Mouse (Mus musculus): ENCODE results near the gene Gm43638. TPM values are rescaled to one million over a fixed set of nuclear protein-coding genes. Genes with fewer than 3 reads are reported as not detected.
A peak's percentile ranks its signal among the peaks of the same experiment; 100 is the strongest.
"Not testable (repeated sequence)": the region's sequence is repeated elsewhere in the genome, so short reads cannot be mapped to it uniquely, and the experiment has no call there.

Gm43638 gene
- polyA plus RNA-seq, 1 experiment from 2014 or later: not detected

DNA sequence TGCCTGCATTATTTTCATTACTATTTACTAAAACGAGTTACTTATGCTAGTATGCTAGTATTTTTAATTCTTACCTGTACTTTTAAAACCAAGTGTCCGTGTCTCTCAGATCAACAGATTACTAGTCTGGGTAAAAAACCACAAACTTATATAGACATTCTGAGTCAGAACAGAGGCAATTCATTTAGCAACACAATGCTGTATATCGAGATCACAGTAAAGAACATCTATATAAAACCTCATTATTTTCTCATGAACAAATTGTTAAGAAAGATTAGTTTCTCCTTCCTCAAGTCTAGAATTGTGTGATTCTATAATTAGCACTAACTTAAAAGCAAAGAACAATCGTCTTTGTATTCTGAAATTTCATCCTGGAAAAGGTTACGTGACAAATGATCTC lies 4.4 kb downstream of the Gm43638 start, which contains the start of gene Ugt2a2:
Gene Ugt2a2, minus strand, starts transcription at position 101 of the 400 bp plus-strand sequence.
- ATAC-seq (ENCODE audit: low FRiP score) (no peak), DNase-seq (ENCODE audit: low spot score) (no peak)
- Histone ChIP-seq H3K9me3 (ENCODE audit: control insufficient read depth, low read length) (no peaks in the 10 kb centered on the region), H3K4me3 (replicated peaks; ENCODE audit: low read length) (no peak within 1 kb of the TSS), H3K4me2 (replicated peaks) (no peak within 1 kb of the TSS), H3K36me3 (replicated peaks; ENCODE audit: control insufficient read depth, insufficient read depth) (no peaks in the 10 kb centered on the region), H3K27ac (no peak within 1 kb of the TSS), H3K4me1 (replicated peaks; ENCODE audit: control insufficient read depth, insufficient read depth, low read length) (no peaks in the 10 kb centered on the region), H3K27me3 (ENCODE audit: control insufficient read depth, insufficient read depth, low read length) (no peaks in the 10 kb centered on the region), H3K9ac (no peak within 1 kb of the TSS)
- WGBS: 84% methylated on average over 5 of the region's 5 CpGs

DNA sequence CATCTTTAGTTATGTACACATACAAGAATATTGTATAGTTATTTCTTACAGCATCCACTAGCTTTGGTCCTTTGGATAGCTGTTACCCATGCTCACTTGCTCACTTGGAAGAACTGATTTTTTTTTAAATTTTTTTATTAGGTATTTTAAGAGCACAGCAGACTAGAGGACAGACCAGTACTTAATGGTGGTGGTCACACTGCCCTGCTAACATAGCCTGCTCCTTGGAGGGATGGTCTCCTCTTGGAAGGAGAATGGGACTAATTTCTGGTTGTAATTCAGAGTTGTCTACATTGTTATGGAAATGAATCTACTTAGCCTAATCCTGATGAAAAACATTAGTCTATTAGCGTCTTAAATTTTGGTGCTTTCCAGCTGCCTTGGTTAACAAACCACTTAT lies 27.8 kb downstream of the Gm43638 start:
- Histone ChIP-seq H3K27me3 (ENCODE audit: control insufficient read depth, insufficient read depth, low read length) (no peaks in the 10 kb centered on the region), H3K27ac (no peak overlapping the region), H3K4me3 (replicated peaks; ENCODE audit: low read length) (no peak overlapping the region), H3K36me3 (replicated peaks; ENCODE audit: control insufficient read depth, insufficient read depth) (no peaks in the 10 kb centered on the region), H3K9me3 (ENCODE audit: control insufficient read depth, low read length) (no peaks in the 10 kb centered on the region), H3K4me2 (replicated peaks) (no peak overlapping the region), H3K4me1 (replicated peaks; ENCODE audit: control insufficient read depth, insufficient read depth, low read length) (no peaks in the 10 kb centered on the region), H3K9ac (no peak overlapping the region)
- WGBS: 36% methylated on average over 1 of the region's 1 CpGs
- ATAC-seq (ENCODE audit: low FRiP score) (no peak), DNase-seq (ENCODE audit: low spot score) (no peak)

DNA sequence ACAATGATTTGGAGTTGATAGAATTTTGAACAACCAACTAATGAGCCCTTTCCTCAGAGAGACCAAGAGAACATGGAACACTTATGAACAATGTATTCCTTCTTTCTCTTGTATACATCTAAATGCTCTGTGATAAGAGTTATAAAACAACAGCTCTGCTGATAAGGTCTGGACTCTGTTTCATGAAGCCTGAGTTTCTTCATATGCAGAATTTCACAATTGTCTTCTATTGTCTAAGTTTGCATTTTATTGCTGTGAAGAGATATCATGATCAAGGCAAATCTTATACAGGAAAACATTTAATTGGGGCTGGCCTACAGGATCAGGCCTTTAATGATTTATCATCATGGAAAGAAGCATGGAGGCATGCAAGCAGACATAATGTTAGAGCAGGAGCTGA lies 28.9 kb downstream of the Gm43638 start:
- no peaks in the 10 kb centered on the region for H3K27me3 ChIP-seq (ENCODE audit: control insufficient read depth, insufficient read depth, low read length)
- H3K36me3 ChIP-seq (replicated peaks; ENCODE audit: control insufficient read depth, insufficient read depth): no peaks in the 10 kb centered on the region
- ATAC-seq (ENCODE audit: low FRiP score) (no peak), DNase-seq (ENCODE audit: low spot score) (no peak)
- no peak overlapping the region for H3K4me3 ChIP-seq (replicated peaks; ENCODE audit: low read length)
- H3K9me3 ChIP-seq (ENCODE audit: control insufficient read depth, low read length): no peaks in the 10 kb centered on the region
- H3K27ac ChIP-seq: no peak overlapping the region
- no peak overlapping the region for H3K4me2 ChIP-seq (replicated peaks)
- H3K4me1 ChIP-seq (replicated peaks; ENCODE audit: control insufficient read depth, insufficient read depth, low read length): no peaks in the 10 kb centered on the region
- no peak overlapping the region for H3K9ac ChIP-seq

DNA sequence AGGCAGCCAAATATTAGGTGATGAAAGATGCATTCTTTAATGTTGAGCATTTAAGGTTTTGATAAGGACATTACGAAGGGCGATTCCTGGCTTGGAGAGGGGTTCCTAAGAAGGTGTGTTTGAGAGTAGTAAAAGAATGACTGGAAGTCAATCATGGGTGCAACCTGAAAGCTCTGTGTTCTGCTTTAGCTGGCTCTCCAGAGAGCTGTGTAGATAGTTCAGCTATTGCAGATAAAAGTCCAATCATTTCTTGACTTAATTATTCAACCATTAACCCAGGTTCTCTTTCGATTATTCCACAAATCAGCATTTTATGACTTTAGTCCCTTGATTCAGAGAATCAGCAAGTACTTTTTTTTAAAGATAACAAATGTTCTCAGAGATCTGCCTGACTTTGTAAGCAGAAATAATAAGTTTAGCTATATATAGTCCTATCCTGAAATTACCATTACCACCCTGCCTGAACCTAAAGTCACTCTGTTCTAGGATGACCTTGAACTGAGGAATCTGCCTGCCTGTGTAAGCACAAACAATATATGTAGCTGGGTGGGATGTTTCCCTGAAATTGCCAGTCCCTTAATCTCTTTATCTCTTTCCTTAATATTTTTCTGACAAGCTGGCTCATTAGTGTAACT lies 30.3 kb downstream of the Gm43638 start:
- Histone ChIP-seq H3K27me3 (ENCODE audit: control insufficient read depth, insufficient read depth, low read length) (no peaks in the 10 kb centered on the region), H3K36me3 (replicated peaks; ENCODE audit: control insufficient read depth, insufficient read depth) (no peaks in the 10 kb centered on the region), H3K9ac (no peak overlapping the region), H3K4me1 (replicated peaks; ENCODE audit: control insufficient read depth, insufficient read depth, low read length) (no peaks in the 10 kb centered on the region), H3K4me3 (replicated peaks; ENCODE audit: low read length) (no peak overlapping the region), H3K27ac (no peak overlapping the region), H3K4me2 (replicated peaks) (no peak overlapping the region), H3K9me3 (ENCODE audit: control insufficient read depth, low read length) (no peaks in the 10 kb centered on the region)
- DNase-seq (ENCODE audit: low spot score): no peak
- 93% methylated on average over 3 of the region's 3 CpGs for WGBS
- ATAC-seq (ENCODE audit: low FRiP score): no peak

DNA sequence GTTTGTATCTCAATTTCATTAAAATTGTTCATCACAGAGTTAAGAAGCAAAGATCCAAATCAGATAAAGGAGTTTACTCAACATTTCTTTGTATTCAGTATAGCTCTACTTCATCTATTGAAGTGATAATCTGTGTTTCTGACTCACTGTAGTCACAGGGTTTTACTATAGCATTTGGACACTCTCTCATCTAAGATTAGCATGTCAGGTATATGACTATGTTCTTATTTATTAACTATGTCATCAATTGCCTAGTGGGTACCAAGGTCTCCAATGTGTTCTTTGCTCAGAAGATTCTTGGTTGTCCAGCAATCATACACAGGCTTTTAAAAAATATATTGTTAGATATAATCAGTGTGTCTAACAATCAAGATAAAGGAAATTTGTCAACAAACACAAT lies 31.1 kb downstream of the Gm43638 start:
- Histone ChIP-seq H3K27ac (no peak overlapping the region), H3K9ac (no peak overlapping the region), H3K4me3 (replicated peaks; ENCODE audit: low read length) (no peak overlapping the region), H3K27me3 (ENCODE audit: control insufficient read depth, insufficient read depth, low read length) (no peaks in the 10 kb centered on the region), H3K36me3 (replicated peaks; ENCODE audit: control insufficient read depth, insufficient read depth) (no peaks in the 10 kb centered on the region), H3K4me1 (replicated peaks; ENCODE audit: control insufficient read depth, insufficient read depth, low read length) (no peaks in the 10 kb centered on the region), H3K4me2 (replicated peaks) (no peak overlapping the region), H3K9me3 (ENCODE audit: control insufficient read depth, low read length) (no peaks in the 10 kb centered on the region)
- DNase-seq (ENCODE audit: low spot score): no peak
- ATAC-seq (ENCODE audit: low FRiP score): no peak

DNA sequence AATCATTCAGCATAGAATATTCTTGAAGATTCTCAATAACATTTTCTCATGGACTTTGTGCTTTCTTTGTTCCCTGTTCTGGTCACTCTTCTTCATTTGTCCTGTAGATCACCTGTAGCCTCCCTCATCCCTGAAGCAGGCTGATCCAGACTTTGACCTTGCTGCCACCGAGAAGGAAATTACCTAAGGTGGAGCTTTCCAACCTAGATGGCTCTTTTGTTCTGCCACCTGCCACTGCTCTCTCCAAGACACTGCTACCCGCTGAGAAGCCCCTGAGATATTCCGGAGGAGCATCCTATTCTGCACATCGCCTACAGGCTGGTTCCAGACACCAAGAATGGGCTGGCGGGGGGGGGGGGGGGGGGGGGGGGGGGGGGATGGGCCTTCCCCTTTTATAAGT lies 34.1 kb downstream of the Gm43638 start:
- H3K9me3 ChIP-seq (ENCODE audit: control insufficient read depth, low read length); H3K27me3 ChIP-seq (ENCODE audit: control insufficient read depth, insufficient read depth, low read length); ATAC-seq (ENCODE audit: low FRiP score); H3K36me3 ChIP-seq (replicated peaks; ENCODE audit: control insufficient read depth, insufficient read depth); DNase-seq (ENCODE audit: low spot score); H3K9ac ChIP-seq; H3K27ac ChIP-seq; H3K4me1 ChIP-seq (replicated peaks; ENCODE audit: control insufficient read depth, insufficient read depth, low read length); H3K4me3 ChIP-seq (replicated peaks; ENCODE audit: low read length); H3K4me2 ChIP-seq (replicated peaks): not testable (repeated sequence)
- WGBS: 81% methylated on average over 4 of the region's 5 CpGs

DNA sequence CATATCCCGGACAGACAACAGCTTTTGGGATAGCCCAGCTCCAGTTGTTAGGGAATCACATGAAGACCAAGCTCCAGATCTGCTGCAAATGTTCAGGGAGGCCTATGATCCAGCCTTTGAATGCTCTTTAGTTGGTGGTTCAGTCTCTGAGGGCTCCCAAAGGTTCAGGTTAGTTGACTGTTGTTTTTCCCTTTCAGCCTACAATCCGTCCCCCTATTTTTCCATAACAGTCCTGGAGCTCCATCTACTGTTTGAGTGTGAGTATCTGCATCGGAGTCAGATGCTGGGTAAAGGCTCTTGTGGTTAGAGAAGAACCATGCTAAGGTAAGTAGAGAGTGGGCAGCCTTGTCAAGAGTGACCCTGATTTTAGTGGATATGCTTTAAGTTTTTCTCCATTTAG lies 50.3 kb downstream of the Gm43638 start:
- ATAC-seq (ENCODE audit: low FRiP score) (no peak), DNase-seq (ENCODE audit: low spot score) (peak; percentile 55)
- no peak overlapping the region for H3K9ac ChIP-seq
- H3K4me1 ChIP-seq (replicated peaks; ENCODE audit: control insufficient read depth, insufficient read depth, low read length): no peaks in the 10 kb centered on the region
- H3K4me3 ChIP-seq (replicated peaks; ENCODE audit: low read length): no peak overlapping the region
- H3K27me3 ChIP-seq (ENCODE audit: control insufficient read depth, insufficient read depth, low read length): no peaks in the 10 kb centered on the region
- H3K27ac ChIP-seq: no peak overlapping the region
- 43% methylated on average over 3 of the region's 3 CpGs for WGBS
- H3K9me3 ChIP-seq (ENCODE audit: control insufficient read depth, low read length): no peaks in the 10 kb centered on the region
- H3K36me3 ChIP-seq (replicated peaks; ENCODE audit: control insufficient read depth, insufficient read depth): no peaks in the 10 kb centered on the region
- H3K4me2 ChIP-seq (replicated peaks): no peak overlapping the region

DNA sequence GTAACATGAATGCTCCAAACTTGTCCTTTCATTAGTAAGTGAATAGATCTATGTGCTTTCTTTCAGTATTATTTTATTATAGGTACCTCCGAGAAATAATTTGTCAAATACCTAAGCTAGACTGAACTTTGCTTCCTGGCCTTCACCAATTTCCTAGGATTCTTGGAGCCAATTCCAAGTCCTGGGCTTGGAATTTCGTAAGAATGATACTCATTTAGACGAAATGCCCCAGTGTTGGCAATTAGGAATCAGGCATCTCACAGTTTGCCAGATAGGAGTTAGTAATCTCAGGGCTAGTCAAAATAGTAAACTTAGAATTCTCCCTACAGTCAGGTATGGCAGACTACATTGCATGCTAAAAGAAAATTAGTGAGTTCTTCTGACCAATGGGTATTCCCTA lies 60.9 kb downstream of the Gm43638 start:
- H3K4me2 ChIP-seq (replicated peaks): no peak overlapping the region
- 89% methylated on average over 3 of the region's 3 CpGs for WGBS

DNA sequence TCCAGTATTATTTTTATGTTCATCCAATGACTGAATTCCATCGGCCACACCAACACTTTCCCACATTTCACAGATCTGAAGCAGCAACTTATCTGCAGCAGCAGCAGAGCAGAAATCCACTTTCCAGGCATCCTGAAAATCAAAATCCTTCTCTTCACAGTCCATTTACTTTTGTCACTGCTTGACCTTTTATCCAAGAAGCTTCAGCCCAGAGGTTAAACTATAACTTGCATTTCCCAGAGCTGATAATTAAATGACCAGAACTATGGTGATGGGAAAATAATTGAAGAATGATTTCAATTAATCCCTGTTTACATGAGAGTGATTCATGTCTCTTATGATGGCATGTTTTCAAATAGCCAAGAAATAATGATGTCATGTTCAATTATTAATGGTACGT lies 62.6 kb downstream of the Gm43638 start, which contains the start of gene Ugt2b38:
Gene Ugt2b38, minus strand, starts transcription at position 163 of the 400 bp plus-strand sequence.
- ATAC-seq (ENCODE audit: low FRiP score); H3K4me2 ChIP-seq (replicated peaks); H3K4me3 ChIP-seq (replicated peaks; ENCODE audit: low read length); DNase-seq (ENCODE audit: low spot score); H3K9me3 ChIP-seq (ENCODE audit: control insufficient read depth, low read length); H3K27ac ChIP-seq; H3K36me3 ChIP-seq (replicated peaks; ENCODE audit: control insufficient read depth, insufficient read depth); H3K9ac ChIP-seq; H3K27me3 ChIP-seq (ENCODE audit: control insufficient read depth, insufficient read depth, low read length); H3K4me1 ChIP-seq (replicated peaks; ENCODE audit: control insufficient read depth, insufficient read depth, low read length): not testable (repeated sequence)
- 96% methylated on average over 1 of the region's 2 CpGs for WGBS

More for the DNA sequence above, 60.9 kb downstream of the Gm43638 start:
- Histone ChIP-seq H3K9me3 (ENCODE audit: control insufficient read depth, low read length) (no peaks in the 10 kb centered on the region), H3K27me3 (ENCODE audit: control insufficient read depth, insufficient read depth, low read length) (no peaks in the 10 kb centered on the region), H3K9ac (no peak overlapping the region), H3K36me3 (replicated peaks; ENCODE audit: control insufficient read depth, insufficient read depth) (no peaks in the 10 kb centered on the region), H3K4me3 (replicated peaks; ENCODE audit: low read length) (no peak overlapping the region), H3K27ac (no peak overlapping the region), H3K4me1 (replicated peaks; ENCODE audit: control insufficient read depth, insufficient read depth, low read length) (no peaks in the 10 kb centered on the region)
- ATAC-seq (ENCODE audit: low FRiP score) (no peak), DNase-seq (ENCODE audit: low spot score) (no peak)
